9 mouse cellular contexts compared by ENCODE assay signal in the genomic region with DNA sequence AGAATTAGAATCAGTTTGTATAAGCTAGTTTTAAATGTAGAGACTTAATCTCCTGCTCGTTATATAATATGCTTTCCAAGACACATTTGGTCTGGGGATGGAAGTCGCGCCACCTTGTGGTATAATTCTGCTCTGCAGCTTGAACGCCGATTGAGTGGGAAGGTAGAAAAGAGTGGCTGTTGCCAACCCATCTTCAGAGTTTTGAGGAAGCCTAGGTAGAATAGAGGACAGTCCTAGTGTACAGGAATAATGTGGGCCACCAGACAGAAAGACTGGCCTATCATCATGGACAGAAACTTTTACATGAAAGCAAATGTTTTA. TPM values are rescaled to one million over a fixed set of nuclear protein-coding genes. Genes with fewer than 3 reads are reported as not detected.
DNase-seq lines count a peak whose midpoint lies in the region; ATAC-seq and TF ChIP-seq lines count a peak whose summit lies in the region.
"Had no signal": no experiment of that assay in that cellular context is flagged by ENCODE, and none has a peak within 500 bp of the region (broad histone marks: within the 10 kb centered on the region; RNA-seq: fewer than 3 reads in every experiment).

No protein-coding gene starts in this region.

- dilution Hi-C loops in CH12.LX (cut with MboI; ENCODE audit: extremely low pct_ligation_motif_present, extremely low pct_unique_long_range_greater_than_20kb, low sequenced_read_pairs) = no loop called here

- no peaks in the 10 kb centered on the region for H3K79me2 ChIP-seq in heart, adult 2 months (replicated peaks; ENCODE audit: control insufficient read depth, insufficient read depth, low read length)
- no peaks in the 10 kb centered on the region for H3K79me2 ChIP-seq in CH12.LX (replicated peaks; ENCODE audit: control insufficient read depth, extremely low read depth, insufficient read depth, poor library complexity, severe bottlenecking)

- no peak for TF ChIP-seq POLR2A in heart, adult 2 months (IDR thresholded peaks at IDR 0.05; ENCODE audit: insufficient read depth, low read depth, low read length)
- no peak for TF ChIP-seq POLR2A in CH12.LX (IDR thresholded peaks at IDR 0.05; ENCODE audit: low read depth, low read length)

- in situ Hi-C loops in CH12.LX (cut with MboI; ENCODE audit: low pct_ligation_motif_present, low pct_unique_long_range_greater_than_20kb, low sequenced_read_pairs) = no loop called here

- TF ChIP-seq EP300 in heart, adult 2 months (IDR thresholded peaks at IDR 0.05; ENCODE audit: insufficient read depth, low read depth, low read length) = no peak
- no peak for TF ChIP-seq EP300 in CH12.LX (IDR thresholded peaks at IDR 0.05; ENCODE audit: low read length)

- ATAC-seq in embryonic facial prominence, embryonic 14.5 days (ENCODE audit: low read depth) = no peak

- no peaks in the 10 kb centered on the region for H3K27me3 ChIP-seq in heart, adult 2 months (ENCODE audit: control insufficient read depth, insufficient read depth, low read length)
- H3K27me3 ChIP-seq in heart, embryonic 10.5 days (ENCODE audit: insufficient read depth, poor library complexity, severe bottlenecking) = no peaks in the 10 kb centered on the region
- H3K27me3 ChIP-seq in CH12.LX (replicated peaks) = no peaks in the 10 kb centered on the region
- no peaks in the 10 kb centered on the region; the same call in 1 of the 2 replicates for H3K27me3 ChIP-seq in embryonic facial prominence, embryonic 14.5 days (replicated peaks; ENCODE audit: control insufficient read depth, insufficient read depth, low read length)
- H3K27me3 ChIP-seq: embryonic facial prominence, embryonic 12.5 days had no signal

- H3K4me1 ChIP-seq in heart, adult 2 months (ENCODE audit: control insufficient read depth, insufficient read depth, low read length) = no peaks in the 10 kb centered on the region
- H3K4me1 ChIP-seq in heart, embryonic 10.5 days = no peaks in the 10 kb centered on the region
- H3K4me1 ChIP-seq in CH12.LX (ENCODE audit: control insufficient read depth in 1 of 2, insufficient read depth in 2 of 2) = no peaks in the 10 kb centered on the region
- no peaks in the 10 kb centered on the region for H3K4me1 ChIP-seq in embryonic facial prominence, embryonic 14.5 days (ENCODE audit: control insufficient read depth, insufficient read depth, low read length)
- H3K4me1 ChIP-seq: embryonic facial prominence, embryonic 12.5 days had no signal

- intact Hi-C loops in heart, adult 2 months (cut with DNase I) = no loop called here

- DNase-seq in heart, adult 2 months = peak in 1 of 2 experiments; percentile 3
- no peak for DNase-seq in heart, embryonic 10.5 days (ENCODE audit: low spot score)
- DNase-seq in CH12.LX (ENCODE audit: extremely low read depth) = peak; percentile 43
- peak; percentile 33 to 50 for DNase-seq in adrenal gland, postnatal 36 days
- DNase-seq in embryonic facial prominence, embryonic 14.5 days (ENCODE audit: low spot score) = peak; percentile 11
- DNase-seq in layer of hippocampus, postnatal 10 days (ENCODE audit: low spot score in 2 of 2) = peak; percentile 61 to 69
- DNase-seq in lung, postnatal 25 days (ENCODE audit: low spot score) = peak; percentile 16
- DNase-seq in thymus, postnatal 25 days = peak; percentile 26

- no peak overlapping the region for H3K4me2 ChIP-seq in CH12.LX (ENCODE audit: insufficient read depth, low read depth, poor library complexity, severe bottlenecking)
- H3K4me2 ChIP-seq in embryonic facial prominence, embryonic 14.5 days (ENCODE audit: low read depth, low read length) = no peak overlapping the region
- H3K4me2 ChIP-seq: embryonic facial prominence, embryonic 12.5 days had no signal

- 17% methylated on average over 5 of the region's 5 CpGs for WGBS in heart, adult 2 months
- WGBS in heart, embryonic 10.5 days = 17% methylated on average over 5 of the region's 5 CpGs
- WGBS in embryonic facial prominence, embryonic 14.5 days = 20% methylated on average over 5 of the region's 5 CpGs

- H3K27ac ChIP-seq in heart, adult 2 months = no peak overlapping the region
- H3K27ac ChIP-seq in heart, embryonic 10.5 days = no peak overlapping the region
- no peak overlapping the region for H3K27ac ChIP-seq in CH12.LX (ENCODE audit: insufficient read depth, low read depth)
- no peak overlapping the region for H3K27ac ChIP-seq in embryonic facial prominence, embryonic 14.5 days (replicated peaks; ENCODE audit: low read depth, low read length)
- H3K27ac ChIP-seq: embryonic facial prominence, embryonic 12.5 days had no signal

- TF ChIP-seq RAD21 in CH12.LX (IDR thresholded peaks at IDR 0.05; ENCODE audit: low read depth, low read length) = no peak

- H3K9me3 ChIP-seq in heart, embryonic 10.5 days = no peaks in the 10 kb centered on the region
- H3K9me3 ChIP-seq in CH12.LX (replicated peaks; ENCODE audit: low read length) = no peaks in the 10 kb centered on the region
- H3K9me3 ChIP-seq in embryonic facial prominence, embryonic 14.5 days (ENCODE audit: control insufficient read depth, low read length) = no peaks in the 10 kb centered on the region
- H3K9me3 ChIP-seq: embryonic facial prominence, embryonic 12.5 days had no signal

- H3K36me3 ChIP-seq in heart, adult 2 months (ENCODE audit: control insufficient read depth, insufficient read depth, low read length) = no peaks in the 10 kb centered on the region
- no peaks in the 10 kb centered on the region for H3K36me3 ChIP-seq in heart, embryonic 10.5 days
- no peaks in the 10 kb centered on the region for H3K36me3 ChIP-seq in CH12.LX (replicated peaks in 1 of 2; ENCODE audit: control insufficient read depth in 1 of 2, insufficient read depth in 1 of 2, low read length in 1 of 2)
- no peaks in the 10 kb centered on the region for H3K36me3 ChIP-seq in embryonic facial prominence, embryonic 14.5 days (ENCODE audit: control insufficient read depth, insufficient read depth, low read length)
- H3K36me3 ChIP-seq: embryonic facial prominence, embryonic 12.5 days had no signal

- H3K9ac ChIP-seq in heart, adult 2 months (ENCODE audit: low read depth, low read length) = no peak overlapping the region
- H3K9ac ChIP-seq in CH12.LX (ENCODE audit: insufficient read depth, low read depth) = no peak overlapping the region
- H3K9ac ChIP-seq in embryonic facial prominence, embryonic 14.5 days (ENCODE audit: low read depth, low read length) = no peak overlapping the region
- H3K9ac ChIP-seq: embryonic facial prominence, embryonic 12.5 days had no signal

- peak; percentile 68 for TF ChIP-seq CTCF in heart, adult 2 months (IDR thresholded peaks at IDR 0.05)
- TF ChIP-seq CTCF in CH12.LX (conservative IDR thresholded peaks at IDR 0.05 in 1 of 2, IDR thresholded peaks at IDR 0.05 in 1 of 2; ENCODE audit: low read depth in 2 of 2, low read length in 2 of 2) = peak; percentile 22 to 63; a peak in 3 of 4 replicates

- no peak overlapping the region for H3K4me3 ChIP-seq in heart, adult 2 months
- no peak overlapping the region for H3K4me3 ChIP-seq in heart, embryonic 10.5 days
- H3K4me3 ChIP-seq in CH12.LX (replicated peaks in 1 of 3; ENCODE audit: low read depth in 2 of 3, low read length in 2 of 3, poor library complexity in 1 of 3) = no peak overlapping the region
- H3K4me3 ChIP-seq in embryonic facial prominence, embryonic 14.5 days (ENCODE audit: low read depth, low read length) = no peak overlapping the region
- H3K4me3 ChIP-seq: embryonic facial prominence, embryonic 12.5 days had no signal

TF ChIP-seq in CH12.LX, 34 proteins besides CTCF, POLR2A, EP300 and RAD21 (continues in another document):
- TF ChIP-seq ZC3H11A (IDR thresholded peaks at IDR 0.05; ENCODE audit: low read depth, low read length) = no peak

RNA-seq across cellular contexts. Expression of a gene that starts 11.1 kb away (rescaled TPM):
- 1 to 10 TPM in 1 of 2 experiments, under 1 TPM in 1; 0.44 to 1.3 TPM for total RNA-seq in heart, adult 2 months (2021)
- 0.44 and 0.66 TPM in 2 replicates for polyA plus RNA-seq in heart, adult 2 months (2012; rRNA removed)
- 183 and 228 TPM in 2 replicates for polyA plus RNA-seq in heart, embryonic 10.5 days (2016; fragmentation: Nextera tagmentation; extraction: Ambion mirVana)
- not detected in 2 replicates for total RNA-seq in CH12.LX (2012; rRNA removed)
- total RNA-seq in CH12.LX (2014; rRNA removed) = not detected in 2 replicates
- polyA plus RNA-seq in CH12.LX (2012; ENCODE audit: insufficient read length, low read depth) = not detected in 2 replicates
- total RNA-seq in adrenal gland, postnatal 36 days (2021) = 1 to 10 TPM; 8.3 to 9.5 TPM
- polyA plus RNA-seq in embryonic facial prominence, embryonic 14.5 days (2014; fragmentation: Nextera tagmentation; extraction: Ambion mirVana) = 34.1 and 35.0 TPM in 2 replicates
- 10 to 100 TPM; 45.2 to 52.6 TPM for total RNA-seq in layer of hippocampus, postnatal 10 days (2021)

RNA-seq across cellular contexts. Expression of a gene that starts 42.6 kb away (rescaled TPM):
- not detected for total RNA-seq in heart, adult 2 months (2021)
- polyA plus RNA-seq in heart, adult 2 months (2012; rRNA removed) = 0.04 and 0.47 TPM in 2 replicates
- 0.39 and 0.43 TPM in 2 replicates for polyA plus RNA-seq in heart, embryonic 10.5 days (2016; fragmentation: Nextera tagmentation; extraction: Ambion mirVana)
- total RNA-seq in CH12.LX (2012; rRNA removed) (0.59 and 1.1 TPM in 2 replicates), CH12.LX (2014; rRNA removed) (0.19 TPM in 1 of 2 replicates, not detected in the other)
- polyA plus RNA-seq in CH12.LX (2012; ENCODE audit: insufficient read length, low read depth) = 0.13 TPM in 1 of 2 replicates, not detected in the other
- total RNA-seq in adrenal gland, postnatal 36 days (2021) = not detected
- 0.06 TPM in 1 of 2 replicates, not detected in the other for polyA plus RNA-seq in embryonic facial prominence, embryonic 14.5 days (2014; fragmentation: Nextera tagmentation; extraction: Ambion mirVana)
- under 1 TPM in 1 of 2 experiments, not detected in 1; 0.32 TPM for total RNA-seq in layer of hippocampus, postnatal 10 days (2021)

RNA-seq across cellular contexts. Expression of a gene that starts 44.4 kb away (rescaled TPM):
- total RNA-seq in heart, adult 2 months (2021) = 10 to 100 TPM; 14.4 to 15.4 TPM
- polyA plus RNA-seq in heart, adult 2 months (2012; rRNA removed) = 7.8 and 15.1 TPM in 2 replicates
- 256 and 309 TPM in 2 replicates for polyA plus RNA-seq in heart, embryonic 10.5 days (2016; fragmentation: Nextera tagmentation; extraction: Ambion mirVana)
- total RNA-seq in CH12.LX (2012; rRNA removed) = 5.8 and 7.0 TPM in 2 replicates
- 0.63 and 0.67 TPM in 2 replicates for total RNA-seq in CH12.LX (2014; rRNA removed)
- polyA plus RNA-seq in CH12.LX (2012; ENCODE audit: insufficient read length, low read depth) = 1.1 and 1.3 TPM in 2 replicates
- total RNA-seq in adrenal gland, postnatal 36 days (2021) = 10 to 100 TPM; 53.8 to 56.6 TPM
- polyA plus RNA-seq in embryonic facial prominence, embryonic 14.5 days (2014; fragmentation: Nextera tagmentation; extraction: Ambion mirVana) = 216 and 224 TPM in 2 replicates
- total RNA-seq in layer of hippocampus, postnatal 10 days (2021) = 10 to 100 TPM; 41.3 to 49.0 TPM

RNA-seq across cellular contexts. Expression of a gene that starts 59.7 kb away (rescaled TPM):
- total RNA-seq in heart, adult 2 months (2021) = under 1 TPM in 1 of 2 experiments, not detected in 1; 0.27 TPM
- polyA plus RNA-seq in heart, adult 2 months (2012; rRNA removed) = 0.47 TPM in 1 of 2 replicates, not detected in the other
- polyA plus RNA-seq in heart, embryonic 10.5 days (2016; fragmentation: Nextera tagmentation; extraction: Ambion mirVana) = 83.6 and 197 TPM in 2 replicates
- total RNA-seq in CH12.LX (2012; rRNA removed) = not detected in 2 replicates
- not detected in 2 replicates for total RNA-seq in CH12.LX (2014; rRNA removed)
- not detected in 2 replicates for polyA plus RNA-seq in CH12.LX (2012; ENCODE audit: insufficient read length, low read depth)
- total RNA-seq in adrenal gland, postnatal 36 days (2021) = 10 to 100 TPM; 17.6 to 23.5 TPM
- 54.4 and 71.0 TPM in 2 replicates for polyA plus RNA-seq in embryonic facial prominence, embryonic 14.5 days (2014; fragmentation: Nextera tagmentation; extraction: Ambion mirVana)
- total RNA-seq in layer of hippocampus, postnatal 10 days (2021) = 100 to 1,000 TPM; 405 to 444 TPM

Comparison
In these comparisons a context has a peak if more than half of its experiments do, and no peak if none do; other contexts are left out.
1. RNA of a gene that starts 11.1 kb away (total RNA-seq): 45.2 to 52.6 TPM in layer of hippocampus, postnatal 10 days; 8.3 to 9.5 TPM in adrenal gland, postnatal 36 days, 0.44 to 1.3 TPM in heart, adult 2 months and not detected in CH12.LX; every median in the first group is over 4 times any median in the second.